Comparison of ENCODE assay signal across 25 mouse cellular contexts in genomic region chr12:112285096-112285495, GRCm38 (mm10).
DNase-seq lines count a peak whose midpoint lies in the region; ATAC-seq lines count a peak whose summit lies in the region.
"Had no signal": no experiment of that assay in that cellular context is flagged by ENCODE, and none has a peak within 500 bp of the region (broad histone marks: within the 10 kb centered on the region; RNA-seq: fewer than 3 reads in every experiment).

No protein-coding gene starts in this region.

- 0 out of 2 replicates have a peak, but pooled peaks have one; percentile 13 for ATAC-seq in forebrain, embryonic 12.5 days (ENCODE audit: low FRiP score)
- no peak for ATAC-seq in forebrain, embryonic 13.5 days
- ATAC-seq in intestine, embryonic 15.5 days = no peak
- no peak for ATAC-seq in intestine, embryonic 16.5 days
- ATAC-seq in midbrain, embryonic 16.5 days = no peak
- ATAC-seq in megakaryocyte, adult 5-6 weeks (ENCODE audit: poor library complexity, severe bottlenecking) = no peak
- no peak for ATAC-seq in liver, embryonic 12.5 days
- ATAC-seq: forebrain, embryonic 16.5 days; midbrain, embryonic 13.5 days; Patski had no signal

- H3K27me3 ChIP-seq in forebrain, embryonic 12.5 days = 0 out of 2 replicates have a peak, but pooled peaks cover 3% of the 10 kb centered on the region
- no peaks in the 10 kb centered on the region for H3K27me3 ChIP-seq in forebrain, embryonic 13.5 days
- no peaks in the 10 kb centered on the region for H3K27me3 ChIP-seq in intestine, embryonic 15.5 days (replicated peaks)
- no peaks in the 10 kb centered on the region for H3K27me3 ChIP-seq in intestine, embryonic 16.5 days (replicated peaks; ENCODE audit: control insufficient read depth, insufficient read depth, low read length)
- peaks cover 51% of the 10 kb centered on the region for H3K27me3 ChIP-seq in midbrain, embryonic 10.5 days (ENCODE audit: low read depth, poor library complexity, severe bottlenecking)
- no peaks in the 10 kb centered on the region for H3K27me3 ChIP-seq in midbrain, embryonic 16.5 days (ENCODE audit: control insufficient read depth, insufficient read depth, low read depth, low read length)
- H3K27me3 ChIP-seq in liver, embryonic 12.5 days (replicated peaks) = no peaks in the 10 kb centered on the region
- H3K27me3 ChIP-seq: embryonic facial prominence, embryonic 12.5 days; hindbrain, embryonic 15.5 days had no signal

- H3K9ac ChIP-seq in forebrain, embryonic 12.5 days = no peak overlapping the region
- H3K9ac ChIP-seq in forebrain, embryonic 13.5 days = no peak overlapping the region
- no peak overlapping the region for H3K9ac ChIP-seq in intestine, embryonic 15.5 days
- H3K9ac ChIP-seq in intestine, embryonic 16.5 days (ENCODE audit: low read depth, low read length) = no peak overlapping the region
- no peak overlapping the region for H3K9ac ChIP-seq in midbrain, embryonic 16.5 days (ENCODE audit: low read depth, low read length)
- no peak overlapping the region for H3K9ac ChIP-seq in liver, embryonic 12.5 days
- H3K9ac ChIP-seq: embryonic facial prominence, embryonic 12.5 days; hindbrain, embryonic 15.5 days; limb, embryonic 15.5 days; liver, embryonic 14.5 days; midbrain, embryonic 13.5 days had no signal

- H3K4me2 ChIP-seq in forebrain, embryonic 12.5 days = no peak overlapping the region
- H3K4me2 ChIP-seq in forebrain, embryonic 13.5 days = no peak overlapping the region
- H3K4me2 ChIP-seq in intestine, embryonic 15.5 days (replicated peaks) = peak overlapping the region; percentile 19; the same call in 1 of the 2 replicates
- H3K4me2 ChIP-seq in intestine, embryonic 16.5 days (ENCODE audit: low read depth, low read length) = no peak overlapping the region; the same call in 1 of the 2 replicates
- no peak overlapping the region for H3K4me2 ChIP-seq in midbrain, embryonic 16.5 days (ENCODE audit: low read length)
- H3K4me2 ChIP-seq in liver, embryonic 12.5 days = no peak overlapping the region
- H3K4me2 ChIP-seq: embryonic facial prominence, embryonic 12.5 days; hindbrain, embryonic 15.5 days; limb, embryonic 15.5 days; midbrain, embryonic 13.5 days had no signal

- no peaks in the 10 kb centered on the region for H3K36me3 ChIP-seq in forebrain, embryonic 12.5 days (replicated peaks)
- H3K36me3 ChIP-seq in forebrain, embryonic 13.5 days (ENCODE audit: poor library complexity, severe bottlenecking) = no peaks in the 10 kb centered on the region
- no peaks in the 10 kb centered on the region for H3K36me3 ChIP-seq in intestine, embryonic 15.5 days
- H3K36me3 ChIP-seq in intestine, embryonic 16.5 days (ENCODE audit: control insufficient read depth, insufficient read depth, low read length) = no peaks in the 10 kb centered on the region
- no peaks in the 10 kb centered on the region for H3K36me3 ChIP-seq in midbrain, embryonic 10.5 days
- H3K36me3 ChIP-seq in midbrain, embryonic 16.5 days (ENCODE audit: control insufficient read depth, insufficient read depth, low read length) = no peaks in the 10 kb centered on the region
- no peaks in the 10 kb centered on the region for H3K36me3 ChIP-seq in liver, embryonic 12.5 days
- H3K36me3 ChIP-seq: embryonic facial prominence, embryonic 12.5 days; hindbrain, embryonic 15.5 days; limb, embryonic 15.5 days; midbrain, embryonic 13.5 days had no signal

- 53% methylated on average over 15 of the region's 15 CpGs for WGBS in forebrain, embryonic 12.5 days
- 52% methylated on average over 15 of the region's 15 CpGs for WGBS in forebrain, embryonic 13.5 days
- WGBS in intestine, embryonic 15.5 days = 44% methylated on average over 15 of the region's 15 CpGs
- 55% methylated on average over 15 of the region's 15 CpGs for WGBS in intestine, embryonic 16.5 days
- WGBS in midbrain, embryonic 10.5 days = 59% methylated on average over 15 of the region's 15 CpGs
- 45% methylated on average over 15 of the region's 15 CpGs for WGBS in midbrain, embryonic 16.5 days
- WGBS in liver, embryonic 12.5 days (ENCODE audit: insufficient replicate concordance) = 59% methylated on average over 15 of the region's 15 CpGs

- no peak for DNase-seq in midbrain, embryonic 10.5 days (ENCODE audit: low spot score)
- DNase-seq: adrenal gland, postnatal 25 days; cerebellum, adult 11-12 months; cerebellum, adult 9-11 months; embryo, embryonic 11 days; gastrocnemius, postnatal 14 days; kidney, adult 11 months; kidney, postnatal 25 days; lung, postnatal 36 days had no signal

- no peak overlapping the region for H3K4me3 ChIP-seq in forebrain, embryonic 12.5 days (replicated peaks)
- no peak overlapping the region for H3K4me3 ChIP-seq in forebrain, embryonic 13.5 days
- no peak overlapping the region for H3K4me3 ChIP-seq in intestine, embryonic 15.5 days (replicated peaks)
- no peak overlapping the region for H3K4me3 ChIP-seq in intestine, embryonic 16.5 days (ENCODE audit: low read length)
- H3K4me3 ChIP-seq in midbrain, embryonic 10.5 days = no peak overlapping the region
- H3K4me3 ChIP-seq in midbrain, embryonic 16.5 days (ENCODE audit: low read depth, low read length) = no peak overlapping the region
- H3K4me3 ChIP-seq in liver, embryonic 12.5 days = no peak overlapping the region
- H3K4me3 ChIP-seq: embryonic facial prominence, embryonic 12.5 days; hindbrain, embryonic 15.5 days; layer of hippocampus, adult 2 months; limb, embryonic 15.5 days; megakaryocyte, embryonic 14.5 days; midbrain, embryonic 13.5 days had no signal

- no peak overlapping the region for H3K27ac ChIP-seq in forebrain, embryonic 12.5 days
- no peak overlapping the region for H3K27ac ChIP-seq in forebrain, embryonic 13.5 days
- H3K27ac ChIP-seq in intestine, embryonic 15.5 days = no peak overlapping the region
- no peak overlapping the region for H3K27ac ChIP-seq in intestine, embryonic 16.5 days (ENCODE audit: low read length)
- peak overlapping the region; percentile 55 for H3K27ac ChIP-seq in midbrain, embryonic 10.5 days (replicated peaks)
- no peak overlapping the region for H3K27ac ChIP-seq in midbrain, embryonic 16.5 days (ENCODE audit: low read length)
- no peak overlapping the region for H3K27ac ChIP-seq in liver, embryonic 12.5 days
- H3K27ac ChIP-seq: embryonic facial prominence, embryonic 12.5 days; hindbrain, embryonic 15.5 days; layer of hippocampus, adult 2 months; limb, embryonic 15.5 days; liver, embryonic 14.5 days; midbrain, embryonic 13.5 days had no signal

- H3K4me1 ChIP-seq in forebrain, embryonic 12.5 days = peaks cover 29% of the 10 kb centered on the region
- peaks cover 34% of the 10 kb centered on the region for H3K4me1 ChIP-seq in forebrain, embryonic 13.5 days
- no peaks in the 10 kb centered on the region for H3K4me1 ChIP-seq in intestine, embryonic 15.5 days (replicated peaks)
- H3K4me1 ChIP-seq in intestine, embryonic 16.5 days (ENCODE audit: control insufficient read depth, insufficient read depth, low read length) = 0 out of 2 replicates have a peak, but pooled peaks cover 2% of the 10 kb centered on the region
- peaks cover 58% of the 10 kb centered on the region for H3K4me1 ChIP-seq in midbrain, embryonic 10.5 days
- peaks cover 16% of the 10 kb centered on the region; the same call in 1 of the 2 replicates for H3K4me1 ChIP-seq in midbrain, embryonic 16.5 days (ENCODE audit: control insufficient read depth, insufficient read depth, low read length)
- H3K4me1 ChIP-seq in liver, embryonic 12.5 days = no peaks in the 10 kb centered on the region
- H3K4me1 ChIP-seq: megakaryocyte, embryonic 14.5 days had no signal

- H3K9me3 ChIP-seq in forebrain, embryonic 12.5 days = no peaks in the 10 kb centered on the region
- no peaks in the 10 kb centered on the region for H3K9me3 ChIP-seq in forebrain, embryonic 13.5 days (replicated peaks)
- H3K9me3 ChIP-seq in intestine, embryonic 15.5 days = no peaks in the 10 kb centered on the region
- no peaks in the 10 kb centered on the region for H3K9me3 ChIP-seq in intestine, embryonic 16.5 days (ENCODE audit: control insufficient read depth, low read length)
- H3K9me3 ChIP-seq in midbrain, embryonic 10.5 days (replicated peaks) = no peaks in the 10 kb centered on the region
- no peaks in the 10 kb centered on the region for H3K9me3 ChIP-seq in midbrain, embryonic 16.5 days (replicated peaks; ENCODE audit: control insufficient read depth, low read length, poor library complexity, severe bottlenecking)
- no peaks in the 10 kb centered on the region for H3K9me3 ChIP-seq in liver, embryonic 12.5 days (replicated peaks)
- H3K9me3 ChIP-seq: embryonic facial prominence, embryonic 12.5 days; hindbrain, embryonic 15.5 days; limb, embryonic 15.5 days; megakaryocyte, embryonic 14.5 days; midbrain, embryonic 13.5 days had no signal
